Mouse (Mus musculus): ENCODE data around the gene Tle6. TPM values are rescaled to one million over a fixed set of nuclear protein-coding genes. Genes with fewer than 3 reads are reported as not detected.
"Not testable (repeated sequence)": the region's sequence is repeated elsewhere in the genome, so short reads cannot be mapped to it uniquely, and the experiment has no call there.

Gene Tle6
- total RNA-seq (2021) = 1 to 10 TPM; 2.4 to 4.4 TPM
- long read RNA-seq, experiment 1, partial matches to known transcripts = 0 of 2 reads
- long read RNA-seq, experiment 1, other reads (novel, unspliced or antisense) = 2 of 2 reads
- long read RNA-seq, experiment 2, partial matches to known transcripts = 0 of 4 reads
- long read RNA-seq, experiment 2, other reads (novel, unspliced or antisense) = 4 of 4 reads

- intact Hi-C loops (cut with DNase I; ENCODE audit: low total_unique reads) = loop anchor here (5.0 kb wide), 1 partner anchor 33 kb away; no protein-coding TSS in a partner anchor
- peak; percentile 94 for DNase-seq
These were observed at the start of gene Tle6 for GRCm38 (mm10) chr10:81600738-81601203. Gene Tle6 (minus strand): TSS chr10:81601073.

DNA sequence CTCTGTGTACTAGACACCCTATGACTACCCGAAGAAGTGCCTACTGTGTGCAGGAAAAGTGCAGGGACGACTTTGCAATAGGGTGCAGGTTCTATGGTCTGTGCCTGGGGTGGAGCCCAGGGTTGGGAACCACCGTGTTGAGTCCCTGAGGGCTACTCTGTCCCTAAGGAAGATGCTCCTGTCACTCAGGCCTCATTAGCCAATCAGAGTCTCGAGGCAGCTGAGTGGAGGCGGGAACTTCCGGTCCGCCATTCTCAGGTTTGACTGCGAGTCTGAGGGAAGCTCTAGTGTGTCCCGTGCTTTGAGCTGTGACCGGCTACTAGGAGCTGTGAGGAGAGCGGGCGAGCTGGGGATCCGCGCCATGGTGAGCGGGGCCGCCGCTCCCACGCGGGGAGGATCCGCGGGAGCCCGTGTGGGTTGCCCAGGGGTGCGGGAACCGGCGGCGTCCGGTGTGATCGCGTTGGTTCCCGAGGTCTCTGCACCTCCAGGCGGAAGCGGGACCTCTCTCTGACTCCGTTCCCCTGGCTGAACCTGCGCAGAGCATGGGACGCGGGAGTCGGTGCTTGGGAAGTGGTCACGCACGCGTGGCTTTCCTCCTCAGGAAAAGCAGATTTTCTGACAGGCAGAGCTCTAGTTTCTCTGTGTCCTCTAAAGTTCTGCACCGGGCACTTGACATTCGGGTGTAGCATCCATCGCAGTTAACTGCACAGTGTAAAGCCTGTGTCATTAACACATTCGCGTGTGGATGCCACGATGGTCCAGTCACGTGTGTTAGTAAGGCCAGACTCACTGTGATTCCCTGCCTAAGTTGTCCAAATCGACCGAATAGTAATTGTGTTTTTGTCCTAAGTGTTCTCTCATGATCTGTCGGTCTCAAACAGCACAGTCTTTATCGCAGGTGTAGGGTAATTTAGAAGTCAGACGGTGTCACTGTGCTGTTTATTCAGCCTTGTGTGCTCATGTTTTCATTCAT, 48.2 kb upstream of the Tle6 start, which contains the start of gene Gm10778:
Gene Gm10778 (plus strand): TSS at position 257 of the 973 bp plus-strand sequence.
- intact Hi-C loops (cut with DNase I; ENCODE audit: low total_unique reads) = not testable (repeated sequence)
- DNase-seq = peak; percentile 78

DNA sequence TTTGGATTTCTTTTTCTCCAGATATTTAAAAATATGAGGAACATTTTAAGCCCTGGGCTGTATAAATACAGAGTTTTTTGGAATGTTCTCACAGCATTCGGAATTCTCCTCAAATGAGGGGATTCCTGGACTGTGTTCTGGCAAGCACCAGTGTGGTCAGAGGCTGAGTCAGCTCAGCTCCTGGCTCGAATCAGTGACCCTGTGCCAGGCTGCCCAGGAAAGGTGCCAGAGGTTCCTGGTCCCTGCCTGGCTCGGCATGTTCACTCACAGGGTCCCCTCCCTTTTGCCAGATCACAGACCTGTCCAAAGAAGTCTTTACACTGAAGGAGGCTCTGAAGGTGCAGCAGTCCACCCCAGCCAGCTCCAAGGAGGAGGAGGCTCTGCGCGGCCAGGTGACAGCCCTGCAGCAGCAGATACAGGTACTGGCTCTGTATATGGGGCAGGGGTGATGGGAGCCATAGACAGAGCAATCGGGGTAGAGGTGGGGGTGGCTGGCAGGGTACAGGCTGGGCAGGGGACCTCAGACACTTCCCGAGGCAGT, 45.2 kb upstream of the Tle6 start:
- DNase-seq = no peak
- intact Hi-C loops (cut with DNase I; ENCODE audit: low total_unique reads) = no loop called here

- intact Hi-C loops (cut with DNase I; ENCODE audit: low total_unique reads) = no loop called here
- DNase-seq = no peak
These were observed 44.5 kb upstream of the Tle6 start for GRCm38 (mm10) chr10:81645391-81645790.

- DNase-seq = no peak
- intact Hi-C loops (cut with DNase I; ENCODE audit: low total_unique reads) = no loop called here
These were observed 43.8 kb upstream of the Tle6 start for GRCm38 (mm10) chr10:81644716-81645115.

GRCm38 (mm10) chr10:81644162-81644561, 43.3 kb upstream of the Tle6 start:
- intact Hi-C loops (cut with DNase I; ENCODE audit: low total_unique reads) = no loop called here
- no peak for DNase-seq

DNA sequence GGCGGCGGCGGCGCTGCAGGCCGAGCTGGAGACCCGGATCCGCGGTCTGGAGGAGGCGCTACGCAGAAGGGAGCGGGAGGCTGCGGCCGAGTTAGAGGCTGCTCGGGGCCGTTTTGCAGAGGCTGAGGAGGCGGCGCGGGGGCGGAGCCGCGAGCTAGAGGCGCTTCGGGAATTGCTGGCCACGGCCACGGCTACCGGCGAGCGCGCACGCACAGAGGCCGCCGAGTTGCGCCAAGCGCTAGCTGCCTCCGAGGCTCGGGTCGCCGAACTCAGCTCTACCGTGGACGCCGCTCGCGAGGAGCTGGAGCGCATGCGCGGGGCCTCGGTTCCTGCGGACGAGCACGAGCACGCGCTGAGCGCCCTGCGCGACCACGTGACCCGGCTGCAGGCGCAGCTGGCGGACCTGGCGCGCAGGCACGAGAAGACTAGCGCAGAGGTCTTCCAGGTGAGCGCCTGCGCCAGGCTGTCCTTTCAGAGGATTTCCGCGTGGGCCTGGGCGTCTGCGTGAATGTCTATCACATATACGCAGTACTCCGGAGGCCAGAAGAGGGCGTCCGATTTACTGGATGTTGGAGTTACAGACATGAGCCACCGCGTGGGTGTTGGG, 42.7 kb upstream of the Tle6 start:
- DNase-seq = peak; percentile 98
- intact Hi-C loops (cut with DNase I; ENCODE audit: low total_unique reads) = no loop called here

GRCm38 (mm10) chr10:81642648-81643448, 42.0 kb upstream of the Tle6 start:
- DNase-seq = no peak
- intact Hi-C loops (cut with DNase I; ENCODE audit: low total_unique reads) = no loop called here

DNA sequence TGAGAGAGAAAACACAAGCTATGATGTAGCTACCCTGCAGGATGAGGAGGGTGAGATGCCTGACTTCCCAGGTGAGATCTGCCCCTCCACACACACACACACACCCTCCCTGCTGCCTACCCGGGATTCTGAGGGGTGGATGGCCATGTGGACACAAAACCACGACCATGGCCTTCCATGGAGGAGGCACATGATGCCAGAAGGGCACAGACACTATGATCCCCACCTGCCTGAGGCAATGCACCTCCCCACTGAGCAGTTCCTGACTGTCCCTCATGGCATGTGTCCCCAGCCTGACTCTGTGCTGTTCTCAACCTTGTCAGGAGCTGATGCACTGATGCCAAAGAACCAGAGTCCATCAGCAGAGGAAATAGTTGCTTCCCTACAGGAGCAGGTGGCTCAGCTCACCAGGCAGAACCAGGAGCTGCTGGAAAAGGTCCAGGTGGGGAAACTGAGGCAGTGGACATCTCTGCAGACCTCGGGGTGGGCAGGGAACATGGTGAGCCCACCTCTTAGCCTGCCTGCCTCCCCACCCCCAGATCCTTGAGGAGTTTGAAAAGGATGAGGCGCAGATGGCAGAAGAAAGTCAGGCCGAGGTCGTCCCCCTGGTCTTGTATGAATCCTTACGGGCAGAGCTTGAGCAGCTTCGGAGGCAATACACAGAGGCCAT, 41.2 kb upstream of the Tle6 start:
- no peak for DNase-seq
- intact Hi-C loops (cut with DNase I; ENCODE audit: low total_unique reads) = no loop called here

DNA sequence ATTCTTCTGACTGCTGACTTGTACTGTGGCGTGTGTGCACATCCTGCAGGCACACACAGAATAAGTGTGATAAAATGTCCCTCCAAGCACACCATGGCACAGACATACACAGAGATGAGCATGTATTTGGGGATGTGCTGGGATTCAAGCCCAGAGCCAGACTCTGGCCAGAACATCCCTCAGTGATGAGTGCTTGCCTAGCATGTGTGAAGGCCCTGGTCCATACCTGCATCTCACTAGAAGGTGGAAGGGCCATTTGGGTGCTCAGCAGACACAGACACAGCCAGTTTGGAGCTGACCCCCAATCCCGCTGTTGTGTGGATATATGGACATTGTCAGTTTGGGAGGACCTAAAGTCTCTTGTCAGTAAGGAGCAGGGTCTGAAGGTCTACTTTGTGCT, 40.7 kb upstream of the Tle6 start:
- DNase-seq = no peak
- intact Hi-C loops (cut with DNase I; ENCODE audit: low total_unique reads) = no loop called here

DNA sequence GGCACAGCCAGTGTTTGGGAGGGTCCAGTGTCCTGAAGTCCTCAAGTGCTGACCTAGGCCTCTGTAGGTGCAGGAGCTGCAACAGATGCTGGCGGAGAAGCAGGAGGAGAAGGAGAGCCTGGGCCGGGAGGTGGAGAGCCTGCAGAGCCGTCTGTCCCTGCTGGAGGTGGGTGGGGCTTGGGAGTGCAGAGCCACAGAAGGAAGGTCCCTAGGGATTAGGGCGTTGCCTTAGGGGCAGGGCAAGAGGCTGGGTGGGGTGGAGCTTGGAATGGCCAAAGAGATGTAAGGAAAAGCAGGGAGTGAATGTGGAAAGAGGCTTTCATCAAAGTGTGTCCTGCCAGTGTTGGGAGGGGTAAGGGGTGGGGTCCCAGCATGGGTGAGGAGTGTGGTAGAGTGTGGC, 40.0 kb upstream of the Tle6 start:
- DNase-seq; intact Hi-C loops (cut with DNase I; ENCODE audit: low total_unique reads): not testable (repeated sequence)

DNA sequence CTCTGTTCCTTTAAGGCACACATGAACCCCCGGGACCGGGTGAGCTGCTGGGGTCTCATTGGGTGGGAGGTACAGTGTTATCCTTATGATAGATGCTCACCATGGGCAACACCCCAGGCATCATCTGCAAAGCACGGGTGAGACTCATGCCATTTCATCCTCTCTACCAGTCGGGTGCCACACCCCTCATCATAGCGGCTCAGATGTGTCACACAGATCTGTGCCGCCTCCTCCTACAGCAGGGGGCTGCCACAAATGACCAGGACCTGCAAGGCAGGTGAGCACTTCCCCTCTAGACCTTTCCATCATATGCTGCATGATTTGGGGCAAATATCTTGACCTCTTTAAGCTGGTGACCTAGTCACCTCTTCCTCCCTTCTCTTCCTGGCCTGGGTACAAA, 37.2 kb upstream of the Tle6 start:
- DNase-seq = no peak
- intact Hi-C loops (cut with DNase I; ENCODE audit: low total_unique reads) = no loop called here

DNA sequence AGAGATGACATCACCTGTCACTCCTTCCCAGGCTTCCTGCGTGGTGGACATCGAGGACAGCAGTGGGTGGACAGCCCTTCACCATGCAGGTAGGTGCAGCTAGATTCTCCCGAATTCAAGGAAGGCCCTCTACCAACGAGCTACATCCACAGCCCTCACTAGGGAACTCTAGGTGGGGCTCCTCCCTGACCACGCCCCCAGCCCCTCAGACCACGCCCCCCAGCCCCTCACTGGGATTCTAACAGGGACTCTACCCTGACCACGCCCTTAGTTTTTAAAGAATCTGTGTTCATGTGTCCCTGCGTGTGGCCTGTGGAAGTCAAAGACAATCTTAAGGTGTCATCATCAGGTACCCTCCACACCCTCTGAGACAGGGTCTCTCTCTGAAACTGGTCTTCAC, 35.5 kb upstream of the Tle6 start:
- DNase-seq = no peak
- intact Hi-C loops (cut with DNase I; ENCODE audit: low total_unique reads) = no loop called here

- peak; percentile 83 for DNase-seq
- intact Hi-C loops (cut with DNase I; ENCODE audit: low total_unique reads) = no loop called here
These were observed 32.6 kb upstream of the Tle6 start for GRCm38 (mm10) chr10:81633253-81634099.

DNA sequence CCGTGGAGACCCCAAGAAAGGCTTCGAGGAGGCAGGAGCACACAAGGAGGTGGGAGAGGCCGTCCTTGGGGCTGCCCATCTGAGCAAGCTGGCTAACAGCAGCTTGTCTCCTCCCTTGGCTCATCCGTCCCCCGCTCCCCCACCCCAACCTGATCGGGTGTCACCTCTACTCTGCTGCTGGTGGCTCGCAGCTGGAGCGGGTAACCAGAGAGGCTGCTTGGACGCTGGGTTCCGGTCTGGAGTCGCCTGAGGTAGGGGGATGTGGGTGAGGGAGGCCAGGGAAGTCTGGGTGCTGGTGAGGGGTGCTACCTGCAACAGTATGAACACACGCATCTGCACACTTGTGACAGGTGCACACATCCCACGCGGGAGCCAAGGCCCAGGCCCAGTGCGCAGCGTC, 27.5 kb upstream of the Tle6 start, which contains the start of gene Ankrd24:
Gene Ankrd24 (plus strand): TSS at position 151 of the 400 bp plus-strand sequence.
- intact Hi-C loops (cut with DNase I; ENCODE audit: low total_unique reads) = loop anchor here (10.0 kb wide), 1 partner anchor 546 kb away; no protein-coding TSS in a partner anchor
- no peak for DNase-seq

GRCm38 (mm10) chr10:81627836-81628220, 27.0 kb upstream of the Tle6 start:
- intact Hi-C loops (cut with DNase I; ENCODE audit: low total_unique reads) = loop anchor here (10.0 kb wide), 1 partner anchor 547 kb away; no protein-coding TSS in a partner anchor
- no peak for DNase-seq
